Mouse (Mus musculus) megakaryocyte, embryonic 14.5 days (primary cell): ENCODE measurements around the gene Ppp3ca.

Experiments
- FLI1 ChIP-seq: IDR thresholded peaks from 2 replicates; pipeline ENCODE4 v1.6.1; 2012; ENCODE audit warnings: low read length, inconsistent platforms, mixed read lengths
- GATA1 ChIP-seq: IDR thresholded peaks from 3 replicates; pipeline ENCODE4 v1.6.1; 2012; ENCODE audit warnings: mixed read lengths, low read length, inconsistent platforms, borderline replicate concordance

DNA sequence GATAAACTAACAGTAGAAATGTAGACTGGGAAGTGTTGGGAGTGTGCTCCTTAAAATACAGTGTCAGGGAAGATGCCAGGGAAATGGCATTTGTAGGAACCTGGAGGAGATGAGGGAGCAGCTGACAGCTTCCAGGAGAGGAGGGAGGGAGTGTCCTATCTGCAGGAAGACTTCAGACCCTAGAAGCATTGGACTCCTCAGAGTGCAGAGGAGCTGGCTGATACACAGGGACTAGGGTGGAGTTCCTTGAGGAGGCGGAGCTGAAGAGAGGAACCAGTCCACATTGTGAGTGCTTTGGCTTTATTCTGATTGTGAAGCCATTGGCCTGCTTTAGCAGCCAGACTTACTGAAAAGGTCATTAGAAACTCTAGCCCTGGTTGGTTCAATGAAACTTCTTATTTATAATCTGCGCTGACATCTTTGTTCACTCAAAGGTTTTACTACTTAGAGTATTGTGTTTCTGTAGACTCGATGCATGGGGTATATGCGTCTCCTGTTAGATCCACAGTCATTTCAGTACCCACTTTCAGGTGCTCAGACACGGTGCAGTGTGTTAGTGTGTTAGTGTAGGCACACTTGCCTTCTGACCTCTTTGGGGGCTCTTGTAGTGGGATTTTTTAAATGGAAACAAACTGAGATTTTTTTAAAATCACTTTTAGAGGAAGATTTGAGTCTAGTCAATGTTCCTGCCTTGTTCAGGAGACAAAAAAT lies 99.0 kb downstream of the Ppp3ca start:
- TF ChIP-seq GATA1: no peak
- no peak for TF ChIP-seq FLI1
